Mouse (Mus musculus) spleen, adult 2 months (tissue): ENCODE data around the gene Prpf38b. TPM values are rescaled to one million over a fixed set of nuclear protein-coding genes. Genes with fewer than 3 reads are reported as not detected.

Source experiments
- DNase-seq, 2 experiments: peaks; one replicate each; pipeline versions ENCODE4 v3.0.0 to v3.0.0-alpha.2; 2012 to 2021; ENCODE audit warnings: low spot score in 2 of 2, low read depth in 1 of 2
- H3K27ac ChIP-seq: fragments of 200-500 bp; 2 replicates; pipeline ENCODE4 v1.5.1; 2012; ENCODE audit warnings: low read length, inconsistent platforms; ENCODE audit not compliant: insufficient read depth
- H3K27me3 ChIP-seq: fragments of 200-500 bp; 2 replicates; pipeline ENCODE4 v1.6.1; 2012; ENCODE audit warnings: mild to moderate bottlenecking, moderate library complexity, low read length, inconsistent platforms; ENCODE audit not compliant: control insufficient read depth, insufficient read depth
- H3K36me3 ChIP-seq: fragments of 200-500 bp; 2 replicates; pipeline ENCODE4 v1.6.1; 2012; ENCODE audit warnings: mild to moderate bottlenecking, low read length, inconsistent platforms; ENCODE audit not compliant: control insufficient read depth, insufficient read depth
- H3K4me1 ChIP-seq: fragments of 200-500 bp; 2 replicates; pipeline ENCODE4 v1.6.1; 2011; ENCODE audit warnings: inconsistent platforms; ENCODE audit not compliant: control insufficient read depth, insufficient read depth, insufficient read length
- H3K4me3 ChIP-seq: fragments of 200-500 bp; 2 replicates; pipeline ENCODE4 v1.5.1; 2011; ENCODE audit warnings: mild to moderate bottlenecking, inconsistent platforms; ENCODE audit not compliant: insufficient read depth, insufficient read length; ENCODE audit errors: extremely low read depth
- CTCF ChIP-seq: fragments of 200-500 bp; IDR thresholded peaks from 2 replicates; pipeline ENCODE4 v1.5.1; 2011; ENCODE audit warnings: mild to moderate bottlenecking, inconsistent platforms; ENCODE audit not compliant: insufficient read depth, insufficient read length, insufficient replicate concordance; ENCODE audit errors: extremely low read depth
- POLR2A ChIP-seq: fragments of 200-500 bp; IDR thresholded peaks from 2 replicates; pipeline ENCODE4 v1.6.1; 2011; ENCODE audit warnings: low read depth, low read length, inconsistent platforms
- WGBS: fragments of 180-500 bp; shearing (Covaris S2); methylation state at CpG from one replicate; pipeline ENCODE4 v1.1.7; 2018; 5-methylcytosine and 5-hydroxymethylcytosine counted together
- polyA plus RNA-seq: library from polyadenylated mRNA; depleted of rRNA; stranded (reverse); fragments of >200 nt; gene quantifications from 2 replicates; pipeline ENCODE4 v1.2.3, GENCODE M21; 2012; rRNA removed

The Prpf38b gene
- polyA plus RNA-seq, 1 experiment = 61.4 TPM

DNA sequence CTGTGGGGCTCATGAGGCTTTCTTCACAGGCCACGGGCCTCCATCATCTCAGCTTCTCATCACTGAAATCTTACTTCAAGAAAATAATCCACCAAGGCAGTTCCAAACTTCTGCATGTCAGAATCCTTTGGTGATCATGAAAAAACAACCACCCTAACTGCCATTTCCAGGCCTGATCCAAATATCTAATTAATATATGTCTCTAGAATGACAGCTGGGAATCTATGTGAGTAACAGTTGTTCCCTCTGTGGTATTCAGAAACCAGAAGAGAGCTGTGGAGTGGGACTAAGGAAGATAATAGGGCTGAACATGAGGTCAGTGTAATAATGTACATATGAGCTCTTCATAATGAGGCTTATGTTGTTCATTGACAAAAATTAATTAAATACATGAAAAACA, 58.3 kb downstream of the Prpf38b start:
- WGBS = 64% methylated on average over 1 of the region's 1 CpGs
- no peak overlapping the region for H3K27ac ChIP-seq
- DNase-seq = no peak
- TF ChIP-seq CTCF (no peak), POLR2A (no peak)
- no peaks in the 10 kb centered on the region for H3K36me3 ChIP-seq
- no peaks in the 10 kb centered on the region for H3K27me3 ChIP-seq
- peaks cover 3% of the 10 kb centered on the region; the same call in 1 of the 2 replicates for H3K4me1 ChIP-seq
- no peak overlapping the region for H3K4me3 ChIP-seq

Other genes starting within 250 kb of the Prpf38b start
- 1.8 and 2.5 TPM in 2 replicates for gene Gpsm2, start 189.4 kb downstream of the Prpf38b start, polyA plus RNA-seq
- 0.05 and 0.07 TPM in 2 replicates for gene Aknad1, start 172.1 kb downstream of the Prpf38b start, polyA plus RNA-seq
- gene Stxbp3, start 71.2 kb downstream of the Prpf38b start, polyA plus RNA-seq = 6.0 and 6.9 TPM in 2 replicates
- gene Fndc7, start 21.7 kb downstream of the Prpf38b start, polyA plus RNA-seq = 1.7 and 2.0 TPM in 2 replicates
- 0.33 and 0.54 TPM in 2 replicates for gene Henmt1, start 28.1 kb upstream of the Prpf38b start, polyA plus RNA-seq
- not detected in 2 replicates for gene Gm9857, start 28.7 kb upstream of the Prpf38b start, polyA plus RNA-seq
- gene Fam102b, start 115.9 kb upstream of the Prpf38b start, polyA plus RNA-seq = 1.8 and 2.5 TPM in 2 replicates
- gene Slc25a54, start 168.7 kb upstream of the Prpf38b start, polyA plus RNA-seq = not detected in 2 replicates
- gene Slc25a24, start 211.4 kb upstream of the Prpf38b start, polyA plus RNA-seq = 1.7 and 3.2 TPM in 2 replicates